Mouse (Mus musculus) midbrain, embryonic 12.5 days (tissue): ENCODE data around the gene Tgfb1. TPM values are rescaled to one million over a fixed set of nuclear protein-coding genes. Genes with fewer than 3 reads are reported as not detected.
A peak's percentile ranks its signal among the peaks of the same experiment; 100 is the strongest.
"Not testable (repeated sequence)": the region's sequence is repeated elsewhere in the genome, so short reads cannot be mapped to it uniquely, and the experiment has no call there.

Experiments
- ATAC-seq: fragments of 200-750 bp; cut with Nextera tagmentation; 2 replicates; pipeline ENCODE4 v1.8.0; 2017; ENCODE audit warnings: low read depth, moderate TSS enrichment, moderate library complexity; ENCODE audit not compliant: low FRiP score
- H3K27ac ChIP-seq: fragments of 300-500 bp; sonication (generic); replicated peaks from 2 replicates; pipeline ENCODE4 v1.5.1; 2016; ENCODE audit warnings: mild to moderate bottlenecking
- H3K27me3 ChIP-seq: fragments of 300-500 bp; sonication (generic); 2 replicates; pipeline ENCODE4 v1.6.1; 2016; ENCODE audit warnings: mild to moderate bottlenecking
- H3K36me3 ChIP-seq: fragments of 300-500 bp; sonication (generic); 2 replicates; pipeline ENCODE4 v1.6.1; 2016
- H3K4me1 ChIP-seq: fragments of 300-500 bp; sonication (generic); 2 replicates; pipeline ENCODE4 v1.6.1; 2016
- H3K4me2 ChIP-seq: fragments of 300-500 bp; sonication (generic); replicated peaks from 2 replicates; pipeline ENCODE4 v1.6.1; 2016; ENCODE audit warnings: mild to moderate bottlenecking, moderate library complexity
- H3K4me3 ChIP-seq: fragments of 300-500 bp; sonication (generic); 2 replicates; pipeline ENCODE4 v1.5.1; 2016; ENCODE audit warnings: mild to moderate bottlenecking
- H3K9ac ChIP-seq: fragments of 300-500 bp; sonication (generic); replicated peaks from 2 replicates; pipeline ENCODE4 v1.6.1; 2016; ENCODE audit warnings: mild to moderate bottlenecking, moderate library complexity
- H3K9me3 ChIP-seq: fragments of 300-500 bp; sonication (generic); 2 replicates; pipeline ENCODE4 v1.6.1; 2016; ENCODE audit warnings: mild to moderate bottlenecking
- WGBS: fragments of 180-500 bp; shearing (Covaris S2); methylation state at CpG from one replicate; pipeline ENCODE4 v1.1.7; 2016; 5-methylcytosine and 5-hydroxymethylcytosine counted together
- polyA plus RNA-seq: library from polyadenylated mRNA; unstranded; fragments of >200 nt; fragmentation: Nextera tagmentation; extraction: Ambion mirVana; gene quantifications from 2 replicates; pipeline ENCODE4 v1.2.1, GENCODE M21; 2016

Gene Tgfb1
- polyA plus RNA-seq, 1 experiment from 2014 or later = 1.3 TPM

- not testable (repeated sequence) for H3K9ac ChIP-seq
Observed at GRCm38 (mm10) chr7:25721776-25722175, 35.0 kb downstream of the Tgfb1 start.

GRCm38 (mm10) chr7:25725886-25726285, 39.1 kb downstream of the Tgfb1 start:
- Histone ChIP-seq H3K9me3 (no peaks in the 10 kb centered on the region), H3K27ac (no peak overlapping the region), H3K4me3 (no peak overlapping the region), H3K27me3 (no peaks in the 10 kb centered on the region), H3K4me2 (no peak overlapping the region), H3K9ac (no peak overlapping the region), H3K36me3 (peaks cover 93% of the 10 kb centered on the region), H3K4me1 (no peaks in the 10 kb centered on the region)
- no peak for ATAC-seq
- 88% methylated on average over 19 of the region's 19 CpGs for WGBS

More at GRCm38 (mm10) chr7:25721776-25722175, 35.0 kb downstream of the Tgfb1 start:
- H3K4me2 ChIP-seq, H3K27me3 ChIP-seq, ATAC-seq, H3K9me3 ChIP-seq, H3K4me3 ChIP-seq, H3K27ac ChIP-seq: not testable (repeated sequence)
- Histone ChIP-seq H3K4me1 (peaks cover 15% of the 10 kb centered on the region), H3K36me3 (peaks cover 63% of the 10 kb centered on the region)

GRCm38 (mm10) chr7:25727800-25728199, 41.0 kb downstream of the Tgfb1 start:
- 94% methylated on average over 5 of the region's 5 CpGs for WGBS
- H3K4me1 ChIP-seq = no peaks in the 10 kb centered on the region
- peaks cover 96% of the 10 kb centered on the region for H3K36me3 ChIP-seq
- no peak overlapping the region for H3K9ac ChIP-seq
- no peak overlapping the region for H3K27ac ChIP-seq
- H3K4me2 ChIP-seq = no peak overlapping the region
- H3K9me3 ChIP-seq = no peaks in the 10 kb centered on the region
- no peaks in the 10 kb centered on the region for H3K27me3 ChIP-seq
- H3K4me3 ChIP-seq = no peak overlapping the region
- no peak for ATAC-seq

GRCm38 (mm10) chr7:25729396-25729795, 42.6 kb downstream of the Tgfb1 start:
- peaks cover 95% of the 10 kb centered on the region for H3K36me3 ChIP-seq

GRCm38 (mm10) chr7:25729862-25730261, 43.1 kb downstream of the Tgfb1 start:
- no peak overlapping the region for H3K4me3 ChIP-seq
- ATAC-seq = no peak
- H3K4me2 ChIP-seq = no peak overlapping the region
- no peaks in the 10 kb centered on the region for H3K27me3 ChIP-seq
- peaks cover 95% of the 10 kb centered on the region for H3K36me3 ChIP-seq
- no peak overlapping the region for H3K9ac ChIP-seq
- H3K9me3 ChIP-seq = no peaks in the 10 kb centered on the region
- no peak overlapping the region for H3K27ac ChIP-seq
- WGBS = 84% methylated on average over 2 of the region's 2 CpGs
- H3K4me1 ChIP-seq = no peaks in the 10 kb centered on the region

More at GRCm38 (mm10) chr7:25729396-25729795, 42.6 kb downstream of the Tgfb1 start:
- WGBS = 60% methylated on average over 2 of the region's 2 CpGs
- Histone ChIP-seq H3K27ac (no peak overlapping the region), H3K9ac (no peak overlapping the region), H3K4me2 (no peak overlapping the region), H3K4me3 (no peak overlapping the region), H3K9me3 (no peaks in the 10 kb centered on the region), H3K4me1 (no peaks in the 10 kb centered on the region), H3K27me3 (no peaks in the 10 kb centered on the region)
- no peak for ATAC-seq

- H3K4me3 ChIP-seq = no peak overlapping the region
- peaks cover 94% of the 10 kb centered on the region for H3K36me3 ChIP-seq
- no peaks in the 10 kb centered on the region for H3K4me1 ChIP-seq
- no peaks in the 10 kb centered on the region for H3K9me3 ChIP-seq
- no peak for ATAC-seq
- H3K9ac ChIP-seq = no peak overlapping the region
- WGBS = 92% methylated on average over 8 of the region's 8 CpGs
- H3K27ac ChIP-seq = no peak overlapping the region
- H3K27me3 ChIP-seq = no peaks in the 10 kb centered on the region
- H3K4me2 ChIP-seq = no peak overlapping the region
Observed at GRCm38 (mm10) chr7:25731294-25732055, 44.7 kb downstream of the Tgfb1 start.

GRCm38 (mm10) chr7:25734991-25735390, 48.2 kb downstream of the Tgfb1 start:
- Histone ChIP-seq H3K9ac (no peak overlapping the region), H3K4me3 (no peak overlapping the region), H3K4me2 (no peak overlapping the region), H3K4me1 (no peaks in the 10 kb centered on the region), H3K36me3 (peaks cover 95% of the 10 kb centered on the region), H3K27me3 (no peaks in the 10 kb centered on the region), H3K27ac (no peak overlapping the region), H3K9me3 (no peaks in the 10 kb centered on the region)
- no peak for ATAC-seq
- 78% methylated on average over 4 of the region's 4 CpGs for WGBS

GRCm38 (mm10) chr7:25736920-25737319, 50.1 kb downstream of the Tgfb1 start:
- Histone ChIP-seq H3K36me3 (peaks cover 96% of the 10 kb centered on the region), H3K27ac (no peak overlapping the region), H3K27me3 (no peaks in the 10 kb centered on the region), H3K9me3 (no peaks in the 10 kb centered on the region), H3K4me3 (no peak overlapping the region), H3K4me2 (no peak overlapping the region), H3K9ac (no peak overlapping the region), H3K4me1 (no peaks in the 10 kb centered on the region)
- ATAC-seq = no peak
- 95% methylated on average over 2 of the region's 2 CpGs for WGBS

- H3K4me2 ChIP-seq = no peak overlapping the region
- no peak for ATAC-seq
- no peak overlapping the region for H3K9ac ChIP-seq
- no peak overlapping the region for H3K27ac ChIP-seq
- no peaks in the 10 kb centered on the region for H3K9me3 ChIP-seq
- no peaks in the 10 kb centered on the region for H3K27me3 ChIP-seq
- WGBS = 96% methylated on average over 3 of the region's 3 CpGs
- no peak overlapping the region for H3K4me3 ChIP-seq
- no peaks in the 10 kb centered on the region for H3K4me1 ChIP-seq
- H3K36me3 ChIP-seq = peaks cover 96% of the 10 kb centered on the region
Observed at GRCm38 (mm10) chr7:25738277-25738676, 51.5 kb downstream of the Tgfb1 start.

GRCm38 (mm10) chr7:25746844-25747243, 60.0 kb downstream of the Tgfb1 start:
- H3K27me3 ChIP-seq = no peaks in the 10 kb centered on the region
- H3K9ac ChIP-seq = no peak overlapping the region
- H3K27ac ChIP-seq = no peak overlapping the region
- 86% methylated on average over 3 of the region's 3 CpGs for WGBS
- H3K4me3 ChIP-seq = no peak overlapping the region
- ATAC-seq = no peak
- peaks cover 3% of the 10 kb centered on the region for H3K4me1 ChIP-seq
- peaks cover 96% of the 10 kb centered on the region for H3K36me3 ChIP-seq
- H3K4me2 ChIP-seq = no peak overlapping the region
- no peaks in the 10 kb centered on the region for H3K9me3 ChIP-seq

GRCm38 (mm10) chr7:25753076-25753475, 66.3 kb downstream of the Tgfb1 start:
- no peak overlapping the region for H3K27ac ChIP-seq
- ATAC-seq = no peak
- no peaks in the 10 kb centered on the region for H3K9me3 ChIP-seq
- H3K36me3 ChIP-seq = peaks cover 37% of the 10 kb centered on the region
- peaks cover 19% of the 10 kb centered on the region for H3K4me1 ChIP-seq
- peak overlapping the region; percentile 89 for H3K9ac ChIP-seq
- H3K27me3 ChIP-seq = no peaks in the 10 kb centered on the region
- H3K4me2 ChIP-seq = peak overlapping the region; percentile 86
- peak overlapping the region; percentile 66 for H3K4me3 ChIP-seq

- peak overlapping the region; percentile 66 for H3K4me3 ChIP-seq
- peak; percentile 14 for ATAC-seq
- peaks cover 19% of the 10 kb centered on the region for H3K4me1 ChIP-seq
- H3K9me3 ChIP-seq = no peaks in the 10 kb centered on the region
- peak overlapping the region; percentile 86 for H3K4me2 ChIP-seq
- no peaks in the 10 kb centered on the region for H3K27me3 ChIP-seq
- peak overlapping the region; percentile 89 for H3K9ac ChIP-seq
- peaks cover 29% of the 10 kb centered on the region for H3K36me3 ChIP-seq
- 1% methylated on average over 46 of the region's 46 CpGs for WGBS
- peak overlapping the region; percentile 98 for H3K27ac ChIP-seq
Observed at GRCm38 (mm10) chr7:25753643-25754438, 67.0 kb downstream of the Tgfb1 start.
